Mouse (Mus musculus) MN1 (cell line): ENCODE measurements at regions not wholly inside any gene's neighbourhood (a gene's known extent, or its start where the extent isn't known, plus 50 kb on each side); places are given as distances from the start of the nearest gene placed in this dataset.
A peak's percentile ranks its signal among the peaks of the same experiment; 100 is the strongest.
"Not testable (repeated sequence)": the region's sequence is repeated elsewhere in the genome, so short reads cannot be mapped to it uniquely, and the experiment has no call there.

Source experiments
- DNase-seq: peaks from one replicate; pipeline ENCODE4 v3.0.0-alpha.2; 2016; ENCODE audit warnings: low spot score

DNA sequence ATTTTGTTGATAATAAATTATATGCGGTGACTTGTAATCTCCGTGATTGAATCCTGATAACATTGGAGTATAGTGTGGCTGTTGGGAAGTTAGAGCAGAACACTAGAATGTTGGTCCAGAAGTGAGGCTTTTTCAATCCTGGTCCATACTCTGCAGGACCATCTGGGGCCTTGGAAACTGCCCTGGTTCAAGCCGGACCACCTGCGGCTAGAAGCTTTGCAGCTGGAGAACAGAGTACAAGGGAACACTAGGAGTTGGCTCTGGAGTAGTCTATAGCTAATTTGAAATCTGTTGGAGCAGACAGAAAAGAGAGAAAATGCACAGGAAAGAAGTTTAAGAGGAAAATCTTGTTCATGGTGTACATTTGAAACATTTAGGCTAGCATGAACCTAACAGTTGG lies 79.0 kb downstream of the Casp12 start:
- no peak for DNase-seq

DNA sequence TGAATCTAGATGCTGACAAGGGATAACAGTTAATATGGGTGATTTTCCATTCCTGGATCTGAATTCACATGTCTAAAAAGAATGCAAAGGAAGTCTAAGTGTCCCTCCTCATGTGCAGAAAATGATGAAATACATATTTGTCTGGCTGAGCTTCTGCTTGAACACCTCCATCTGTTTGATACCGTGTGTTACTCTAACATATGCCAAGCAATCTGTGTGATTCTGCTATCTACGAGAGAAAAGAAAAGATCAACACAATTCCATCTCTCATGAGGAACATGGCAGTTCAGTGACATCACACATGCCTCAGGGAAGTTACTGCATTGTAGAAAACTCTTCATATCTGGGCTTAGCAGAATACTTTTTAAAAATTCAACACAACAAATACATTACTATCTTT lies 103.0 kb downstream of the Casp12 start:
- no peak for DNase-seq

DNA sequence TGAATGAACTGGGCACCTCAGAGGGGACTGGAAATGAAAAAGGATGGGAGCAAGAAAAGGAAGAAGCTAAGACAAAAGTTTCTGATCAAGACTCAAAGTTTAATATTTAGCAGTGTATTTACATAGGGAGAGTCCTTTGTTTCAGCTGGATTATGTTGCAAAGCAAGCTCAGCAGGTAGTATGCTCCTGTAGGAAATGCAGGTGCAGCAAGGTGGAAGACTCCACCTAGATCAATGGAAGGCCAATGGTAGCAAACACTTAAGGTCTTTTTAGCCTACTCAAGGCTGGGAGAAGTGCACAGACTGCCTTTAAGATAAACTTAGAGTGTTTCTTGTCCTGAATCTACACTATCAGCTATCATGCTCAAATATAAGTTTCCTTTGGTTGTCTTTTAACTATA lies 111.4 kb downstream of the Casp12 start:
- no peak for DNase-seq

DNA sequence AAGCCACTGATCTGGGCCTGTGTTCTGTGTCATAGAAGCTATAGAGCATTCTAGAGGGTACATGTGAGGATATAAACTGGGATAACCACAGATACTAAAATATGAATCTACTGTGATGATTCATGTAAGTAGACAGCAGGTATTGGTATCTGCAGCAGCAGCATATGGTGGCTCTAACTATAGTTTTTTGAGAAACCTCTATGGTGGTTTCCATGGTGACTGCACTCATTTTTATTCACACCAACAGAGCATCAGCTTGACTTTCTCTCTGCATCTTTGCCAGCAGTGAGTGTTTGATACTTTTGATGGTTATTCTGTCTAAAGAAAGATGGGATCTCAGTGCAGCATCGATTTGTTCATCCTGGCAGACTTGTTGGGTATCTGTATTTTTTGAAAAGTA lies 126.8 kb downstream of the Casp12 start:
- DNase-seq, result no peak

DNA sequence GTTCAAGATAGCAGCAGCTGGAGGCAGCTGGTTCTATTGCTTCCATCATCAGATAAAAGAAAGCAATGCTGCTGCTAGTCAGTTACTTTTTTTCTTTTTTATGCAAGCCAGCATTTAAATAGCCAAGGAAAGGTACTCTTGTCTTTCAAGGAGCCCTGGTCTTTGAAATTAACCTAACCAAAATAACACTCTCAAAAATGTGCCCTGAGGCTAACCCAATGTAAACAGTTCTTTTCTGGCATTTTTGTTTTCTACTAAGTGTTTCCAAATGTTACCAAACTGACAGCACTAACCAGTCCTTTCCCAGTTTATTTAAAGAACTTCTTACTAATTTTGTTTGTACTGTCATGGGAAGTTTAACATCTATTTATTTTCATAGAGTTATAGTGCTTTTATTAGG lies 129.0 kb downstream of the Casp12 start:
- DNase-seq, result no peak

DNA sequence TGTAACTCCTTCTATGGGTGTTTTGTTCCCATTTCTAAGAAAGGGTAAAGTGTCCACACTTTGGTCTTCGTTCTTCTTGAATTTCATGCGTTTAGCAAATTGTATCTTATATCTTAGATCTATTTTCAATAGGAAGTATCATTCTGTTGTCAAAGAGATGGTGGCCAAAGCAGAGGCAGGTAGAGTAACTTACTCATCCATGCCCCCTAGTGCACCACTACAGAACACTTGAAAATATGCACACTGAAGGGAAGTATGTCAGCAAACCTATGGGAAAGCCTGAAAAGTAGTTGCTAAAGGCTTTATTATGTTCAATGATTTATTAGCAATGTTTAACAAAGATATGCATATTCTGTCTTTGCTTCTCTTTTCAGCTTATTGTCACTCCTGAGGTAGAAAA lies 140.0 kb downstream of the Casp12 start:
- no peak for DNase-seq

DNA sequence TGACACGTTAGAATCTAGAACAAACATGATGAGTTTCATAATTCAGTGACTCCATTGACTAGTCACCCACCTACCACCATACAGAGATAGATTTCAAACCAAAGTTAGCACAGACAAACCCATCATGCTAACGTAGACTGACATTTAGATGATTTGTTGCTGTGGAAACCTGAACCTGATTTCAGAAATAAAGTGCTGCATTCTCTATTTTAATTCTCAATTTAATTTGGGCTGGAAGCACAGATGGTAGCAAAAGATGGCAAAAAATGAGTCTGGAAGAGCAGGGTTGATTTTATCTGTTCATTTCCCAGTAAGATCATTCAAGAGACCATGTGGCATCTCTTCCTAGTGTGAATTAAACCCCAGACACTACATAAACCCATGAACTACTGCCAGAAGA lies 151.6 kb downstream of the Casp12 start:
- no peak for DNase-seq

DNA sequence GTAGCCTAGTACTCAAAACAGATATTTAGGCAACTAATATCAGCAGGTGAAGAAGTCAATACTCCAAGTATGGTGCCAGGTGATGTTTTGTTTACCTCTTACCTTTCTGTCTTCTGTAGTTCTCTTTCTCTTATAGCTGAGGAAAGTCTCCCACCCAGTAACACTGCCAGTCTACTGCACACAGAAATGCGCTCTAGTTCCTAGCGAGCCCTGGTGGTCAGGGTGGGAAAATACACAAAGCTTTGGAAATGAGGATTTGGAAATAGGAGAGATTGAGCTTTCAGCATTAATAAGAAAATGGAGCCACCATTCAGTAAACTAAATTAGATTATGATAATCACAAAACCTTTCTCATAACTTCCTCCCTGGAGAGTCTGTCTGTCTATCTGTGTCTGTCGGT lies 153.1 kb downstream of the Casp12 start:
- DNase-seq, result no peak

DNA sequence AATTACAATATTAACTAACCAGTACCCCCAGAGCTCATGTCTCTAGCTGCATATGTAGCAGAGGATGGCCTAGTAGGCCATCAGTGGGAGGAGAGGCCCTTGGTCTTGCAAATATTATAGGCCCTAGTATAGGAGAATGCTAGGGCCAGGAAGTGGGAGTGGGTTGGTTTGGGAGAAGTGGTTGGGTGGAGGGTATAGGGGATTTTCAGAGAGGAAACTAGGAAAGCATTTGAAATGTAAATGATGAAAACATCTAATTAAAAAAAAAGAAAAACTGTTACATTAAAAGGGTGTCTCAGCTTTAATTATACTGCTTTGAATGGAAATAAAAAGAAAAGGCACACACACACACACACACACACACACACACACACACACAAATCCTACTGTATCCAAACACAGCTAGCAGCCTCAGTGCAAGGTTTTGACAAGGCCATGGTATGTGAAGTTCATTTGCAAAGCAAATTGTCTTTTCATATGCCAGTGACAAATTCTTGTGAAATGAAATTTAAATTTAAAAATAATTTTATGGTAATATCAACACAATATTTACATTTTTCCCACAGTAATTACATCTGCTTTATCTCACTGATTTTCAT lies 180.6 kb downstream of the Casp12 start:
- DNase-seq, result no peak

DNA sequence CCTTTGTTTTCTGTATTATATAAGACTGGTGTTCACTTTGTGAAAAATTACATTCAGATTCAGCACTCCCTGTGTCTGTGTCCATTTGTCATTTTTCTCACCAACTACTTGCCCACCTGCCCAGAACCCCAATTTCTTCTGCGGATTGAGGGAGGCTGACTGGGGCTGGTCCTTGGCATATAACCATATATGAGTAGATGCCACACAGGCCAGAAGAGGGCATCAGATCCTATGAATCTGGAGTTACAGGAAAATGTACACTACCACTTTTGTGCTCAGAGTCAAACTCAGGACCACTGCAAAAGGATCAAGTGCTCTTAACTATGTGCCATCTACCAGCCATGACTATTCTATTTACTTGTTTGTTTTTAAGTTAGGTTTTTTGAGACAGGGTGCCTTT lies 197.4 kb downstream of the Casp12 start:
- DNase-seq, result no peak

DNA sequence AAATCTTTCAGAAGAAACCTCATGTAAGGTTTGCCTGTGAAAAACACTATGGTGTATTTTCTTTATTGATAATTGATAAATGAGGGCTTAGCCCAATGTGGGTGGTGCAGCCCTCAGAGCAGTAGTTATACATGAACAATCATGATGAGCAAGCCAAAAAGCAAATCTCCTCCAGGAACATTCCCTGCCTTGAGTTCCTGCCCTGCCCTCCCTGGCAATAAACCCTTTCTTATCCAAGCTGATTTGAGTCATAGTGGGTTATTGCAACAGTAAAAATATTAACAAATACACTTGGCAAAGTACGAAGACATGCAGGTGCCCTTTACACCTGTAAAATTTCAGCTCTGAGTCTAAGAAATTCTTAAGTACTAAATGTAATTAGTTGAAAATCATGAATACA lies 229.8 kb downstream of the Casp12 start:
- DNase-seq, result no peak

DNA sequence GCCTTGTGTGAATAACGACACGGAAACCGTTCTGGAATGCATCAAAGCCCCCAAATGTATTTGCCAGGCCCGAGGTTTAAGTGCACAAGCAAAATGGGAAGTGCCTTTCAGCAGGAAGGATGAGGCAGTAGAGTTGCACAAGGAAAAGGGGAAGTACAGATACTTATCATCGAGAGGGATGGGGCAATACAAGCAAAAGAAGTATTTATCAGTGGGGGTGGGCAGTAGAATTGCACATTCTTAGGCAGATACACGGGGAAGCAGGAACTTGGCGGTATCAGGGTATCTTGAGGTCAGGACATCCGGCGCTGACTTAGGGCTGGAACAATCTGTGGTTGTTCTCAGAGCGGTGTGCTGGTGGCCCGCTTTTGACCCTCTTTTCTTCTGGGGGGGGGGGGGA lies 232.9 kb downstream of the Casp12 start:
- not testable (repeated sequence) for DNase-seq

DNA sequence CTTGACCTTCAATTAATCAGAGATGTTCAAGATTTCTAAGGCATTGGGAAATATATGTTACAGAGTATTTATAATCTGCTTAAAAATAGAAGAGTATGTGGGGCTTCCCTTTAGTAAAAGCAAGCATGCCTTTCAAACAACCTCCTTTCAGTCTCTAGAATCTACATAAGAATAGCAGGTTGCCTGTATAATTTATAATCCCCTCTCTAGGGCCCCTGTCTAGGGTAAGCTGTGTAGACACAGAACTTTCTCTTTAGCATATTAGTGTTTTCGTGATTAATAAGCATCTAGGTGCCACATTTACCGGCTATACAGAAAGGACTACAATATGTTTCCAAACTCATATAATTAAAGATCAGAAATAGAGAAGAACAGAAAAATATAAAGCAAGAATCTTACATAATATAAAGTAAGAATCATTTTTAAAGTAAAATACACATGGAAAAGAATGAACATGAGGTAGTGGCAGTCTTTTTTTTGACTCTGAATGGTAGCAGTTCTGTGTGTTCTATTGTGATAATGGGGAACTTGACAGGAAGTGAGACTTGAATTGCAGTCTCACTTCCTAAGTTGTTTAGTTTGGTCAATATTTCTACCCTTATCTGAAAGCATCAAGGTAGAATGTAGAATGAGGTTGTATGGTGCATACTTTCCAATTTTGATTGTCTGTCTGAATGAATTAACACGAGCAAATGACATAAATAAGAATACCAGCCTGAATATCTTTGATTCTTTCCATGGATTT lies 250.8 kb downstream of the Casp12 start:
- no peak for DNase-seq

DNA sequence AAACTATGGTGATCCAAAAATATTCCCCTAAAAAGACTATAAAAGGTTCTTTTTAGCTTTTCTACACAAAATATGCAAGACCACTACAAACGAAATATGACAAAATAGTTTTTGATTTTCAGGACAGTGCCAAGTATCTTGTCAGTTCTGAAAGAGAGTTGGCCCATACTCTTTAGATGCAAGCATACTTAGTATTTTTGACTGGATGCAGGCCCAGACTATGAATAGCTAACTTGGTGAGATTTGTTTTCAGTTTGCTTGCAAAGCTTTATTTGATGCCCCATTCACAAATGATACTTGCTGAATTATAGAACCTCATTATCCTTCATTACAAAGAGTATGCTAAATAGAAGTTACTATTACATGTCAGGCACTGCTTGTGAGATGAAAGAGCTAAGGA lies 258.8 kb downstream of the Casp12 start:
- DNase-seq, result no peak

DNA sequence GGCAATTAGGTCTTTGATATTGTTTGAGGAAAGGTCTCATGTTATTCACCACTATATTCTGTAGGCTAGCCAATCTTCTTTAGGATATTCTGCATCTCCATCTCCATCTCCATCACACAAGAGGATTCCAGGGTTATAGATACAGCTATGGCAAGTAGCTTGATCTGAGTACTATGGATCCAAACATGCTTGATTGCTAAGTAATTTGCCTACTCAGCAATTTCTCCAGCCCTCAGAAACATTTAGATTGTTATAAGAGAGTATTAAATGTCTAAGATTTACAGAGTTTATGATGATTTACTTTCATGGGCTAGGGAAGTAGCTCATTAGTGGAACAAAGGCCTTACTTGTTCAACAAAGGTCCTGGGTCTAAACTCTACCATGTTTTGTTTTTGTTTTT lies 259.8 kb downstream of the Casp12 start:
- no peak for DNase-seq

DNA sequence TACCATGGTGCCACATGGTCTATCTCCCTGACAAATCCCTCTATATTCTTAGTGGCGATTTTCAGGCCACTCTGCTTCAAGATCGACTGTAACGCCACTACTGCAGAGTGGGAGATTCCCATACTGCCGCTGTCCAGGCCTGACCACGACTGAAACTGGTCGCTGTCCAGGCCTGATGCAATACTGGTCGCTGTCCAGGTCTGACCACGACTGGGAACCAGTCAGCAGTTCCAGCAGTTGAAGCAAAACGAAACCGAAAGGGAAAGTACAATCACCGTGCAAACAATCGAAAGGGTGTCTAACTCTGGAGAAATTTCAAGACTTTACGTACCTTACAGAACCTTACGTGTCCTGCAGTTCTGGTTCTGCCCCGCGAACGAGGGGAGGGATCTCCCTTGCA lies 271.5 kb downstream of the Casp12 start:
- peak; percentile 35 for DNase-seq

DNA sequence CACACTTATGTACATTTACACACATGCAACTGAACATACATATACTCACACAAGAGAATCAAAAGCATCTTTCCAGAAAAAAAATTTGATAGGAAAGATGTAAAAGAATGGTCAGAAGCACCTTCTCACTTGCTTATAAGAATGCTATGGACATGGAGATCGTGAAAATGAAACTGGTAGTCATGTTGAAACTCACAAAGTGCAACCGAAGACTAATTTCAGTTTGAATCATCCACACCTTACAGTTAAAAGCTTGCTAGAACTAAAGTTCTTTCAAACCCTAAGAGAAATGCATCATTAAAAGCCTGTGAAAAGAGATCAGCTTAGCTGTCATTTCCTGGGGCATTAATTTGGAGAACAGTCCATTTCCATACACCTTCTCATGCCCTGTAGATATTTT lies 278.2 kb downstream of the Casp12 start:
- DNase-seq, result no peak

DNA sequence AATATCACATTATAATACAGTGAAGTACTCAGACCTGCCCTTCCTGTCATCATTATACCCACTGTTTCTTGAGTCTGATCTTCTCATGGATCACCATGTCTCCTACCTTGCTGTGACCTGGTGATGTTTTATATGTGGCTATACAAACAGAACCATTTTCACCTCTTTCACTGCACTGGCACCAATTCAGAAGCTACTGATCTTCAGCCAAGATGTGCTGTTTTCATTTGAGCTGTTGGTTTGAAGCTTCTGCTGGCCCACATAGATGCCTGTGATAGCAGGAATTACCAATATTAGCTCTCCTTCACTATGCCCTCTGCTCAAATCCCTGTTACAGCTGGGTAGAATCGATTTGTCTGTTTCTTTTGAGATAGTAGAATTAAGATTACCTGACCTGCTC lies 282.3 kb downstream of the Casp12 start:
- no peak for DNase-seq

DNA sequence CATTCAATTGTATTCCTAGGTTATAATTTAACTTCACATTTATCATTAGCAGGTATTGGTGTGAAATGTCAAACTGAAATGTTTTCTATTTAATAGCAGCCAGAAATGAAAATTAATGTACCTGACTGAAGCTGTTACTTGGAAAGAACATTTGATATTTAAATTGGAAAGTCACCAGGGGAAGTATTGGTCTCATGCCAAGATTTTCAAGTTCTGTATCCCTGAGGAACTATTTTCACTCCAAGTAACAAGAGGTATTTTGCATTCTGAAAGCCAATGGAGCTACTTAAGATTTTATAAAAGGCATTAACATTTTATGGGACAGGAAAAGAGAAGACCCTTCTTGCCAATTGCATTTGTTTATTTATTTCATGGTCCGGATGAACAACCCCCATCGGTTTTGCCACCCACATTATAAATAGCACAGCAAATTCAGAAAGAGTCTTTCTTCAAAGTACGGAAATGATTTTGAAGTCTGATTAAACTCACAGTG lies 289.3 kb downstream of the Casp12 start:
- DNase-seq, result no peak

DNA sequence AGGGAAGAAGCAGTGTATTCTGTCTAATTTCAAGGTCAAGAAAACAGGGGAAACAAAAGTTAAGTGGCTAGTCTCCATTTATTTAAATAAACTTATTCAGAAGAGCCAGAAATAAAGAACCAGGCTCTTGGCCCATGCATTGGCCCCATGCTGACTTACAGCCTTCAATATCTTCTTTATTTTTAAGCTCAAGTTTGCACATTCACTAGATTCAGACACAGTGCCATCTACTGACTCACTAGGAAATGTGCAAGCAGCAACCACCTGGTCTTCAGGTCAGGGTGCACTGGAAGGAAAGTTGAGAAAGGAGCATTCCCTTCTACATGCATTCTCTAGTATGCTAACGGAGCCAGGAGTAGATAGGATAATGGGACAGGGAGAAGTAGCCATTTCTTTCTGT lies 289.7 kb downstream of the Casp12 start:
- no peak for DNase-seq

DNA sequence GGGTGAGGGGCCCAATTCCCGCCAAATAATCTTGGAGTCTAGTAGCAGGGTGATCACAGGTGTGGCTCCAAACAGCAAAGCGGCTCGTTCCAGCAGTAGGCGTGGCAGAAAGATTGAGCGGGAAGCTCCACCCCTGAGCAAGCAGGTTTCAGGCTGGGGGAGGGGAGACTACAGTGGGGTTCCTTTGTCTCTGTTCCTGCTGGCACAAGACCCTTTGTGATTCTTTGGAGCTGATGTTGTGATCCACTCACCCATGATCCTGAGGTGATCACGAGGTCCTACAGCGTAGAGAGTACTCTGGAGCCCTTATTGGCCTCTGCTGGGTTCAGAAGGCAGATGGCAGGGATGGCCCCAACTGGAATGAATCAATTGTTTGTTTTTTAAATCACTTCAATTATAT lies 318.7 kb downstream of the Casp12 start:
- DNase-seq, result no peak

DNA sequence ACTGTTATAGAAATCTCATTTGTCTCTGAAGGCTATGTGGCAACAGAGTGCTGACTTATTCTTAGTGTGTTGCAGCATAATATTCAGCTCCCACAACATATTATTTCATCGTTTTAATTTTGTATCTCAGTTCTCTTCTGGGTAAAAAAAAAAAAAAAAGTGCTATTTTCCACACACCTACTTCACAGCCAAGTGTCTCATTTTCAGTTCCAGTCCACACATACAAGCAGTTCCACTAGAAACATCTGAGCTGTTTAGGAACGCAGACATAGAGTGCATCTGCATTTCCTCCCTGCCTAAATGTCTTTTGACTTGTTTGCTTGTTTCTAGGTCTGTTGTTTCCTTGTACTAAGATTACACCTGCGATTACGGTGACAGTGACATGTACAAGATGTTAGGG lies 328.3 kb downstream of the Casp12 start:
- no peak for DNase-seq

DNA sequence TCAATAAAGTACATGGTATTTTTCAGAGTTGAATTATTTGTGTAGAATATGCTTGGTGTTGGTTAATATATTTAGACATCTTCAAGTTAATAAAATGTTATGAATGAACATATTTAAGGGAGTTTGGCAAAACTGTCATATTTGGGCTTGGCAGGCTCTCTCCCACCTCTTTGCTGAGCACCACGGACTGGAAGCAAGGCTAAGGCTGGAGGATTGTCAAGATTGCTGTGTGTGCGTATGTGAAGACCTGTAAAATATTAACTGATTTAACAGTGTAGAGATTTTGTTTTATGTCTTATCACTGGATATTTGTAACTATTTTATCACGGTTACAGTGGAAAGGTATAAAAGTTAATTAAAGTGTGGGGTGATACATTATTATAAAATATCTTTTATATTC lies 363.3 kb downstream of the Casp12 start:
- DNase-seq, result no peak

DNA sequence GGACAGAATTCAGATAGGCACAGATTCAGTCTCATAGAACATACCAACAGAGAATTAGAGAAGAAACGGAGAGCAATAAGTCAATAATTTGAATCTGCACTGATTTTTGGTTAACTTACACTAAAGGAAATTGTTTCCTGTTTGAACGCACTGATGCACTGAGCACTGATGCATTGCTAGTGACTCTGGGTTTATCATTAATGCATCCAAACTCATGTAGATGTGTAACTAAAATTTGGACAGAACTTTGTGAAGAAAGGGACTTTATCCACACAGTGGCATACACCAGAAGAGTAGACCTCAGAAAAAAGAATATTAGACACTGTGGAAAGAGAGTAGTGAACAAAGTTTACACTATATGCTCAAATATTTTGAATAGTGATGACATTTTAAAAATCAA lies 364.2 kb downstream of the Casp12 start:
- DNase-seq, result no peak
